Mouse (Mus musculus) heart, adult 8-10 months (tissue): ENCODE measurements around the gene Ubxn1. TPM values are rescaled to one million over a fixed set of nuclear protein-coding genes. Genes with fewer than 3 reads are reported as not detected.

Source experiments
- DNase-seq: peaks from one replicate; pipeline ENCODE4 v3.0.0; 2022; ENCODE audit warnings: low spot score
- microRNA-seq: library from miRNA; unstranded; fragments of <30 nt; microRNA quantifications from one replicate; pipeline ENCODE4 v1.2.0, GENCODE M21; 2022
- total RNA-seq, 4 experiments: library from RNA; stranded (reverse); gene quantifications; 2 replicates each; pipeline ENCODE4 v1.2.4; 2022

Gene Ubxn1
- total RNA-seq, 4 experiments from 2014 or later: 122 to 127 (median 125) TPM

DNA sequence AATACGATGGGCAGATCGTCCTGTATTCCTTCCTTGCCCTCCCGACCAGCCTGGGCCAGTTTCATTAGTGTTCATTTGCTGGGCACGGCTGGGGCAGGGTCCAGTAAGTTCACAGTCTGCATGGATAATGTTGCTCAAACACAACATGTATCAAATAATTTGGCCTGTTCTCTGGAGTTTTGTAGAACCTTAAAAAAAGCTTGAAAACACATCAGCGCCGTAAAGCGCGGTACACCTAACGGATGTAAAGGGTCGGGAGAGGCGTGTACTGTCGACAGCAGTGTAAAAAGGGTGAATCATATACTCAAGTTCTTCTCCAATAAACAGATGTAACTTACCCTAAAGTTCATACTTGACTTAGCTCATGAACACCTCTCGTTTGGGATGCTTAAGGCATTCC is 27.3 kb downstream of the Ubxn1 start:
- DNase-seq: no peak

DNA sequence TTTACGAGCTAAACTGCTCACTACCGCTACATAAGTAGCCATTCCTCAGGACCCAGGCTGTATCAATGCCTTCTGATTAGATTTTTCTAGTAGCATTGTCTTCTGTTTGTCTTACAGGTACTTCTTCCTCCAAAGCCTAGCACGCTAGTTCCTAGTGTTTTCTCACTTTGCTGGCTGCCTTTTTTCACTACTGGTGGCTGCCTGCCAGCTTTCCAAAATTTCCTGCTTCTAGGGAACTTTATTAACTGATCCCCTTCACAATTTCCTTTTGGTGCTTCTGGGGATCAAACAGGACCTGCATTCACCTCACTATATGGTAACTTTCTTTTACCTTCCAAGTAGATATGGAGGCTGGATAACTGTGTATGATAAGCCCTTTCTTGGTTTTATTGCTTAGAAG is 27.8 kb downstream of the Ubxn1 start:
- no peak for DNase-seq

DNA sequence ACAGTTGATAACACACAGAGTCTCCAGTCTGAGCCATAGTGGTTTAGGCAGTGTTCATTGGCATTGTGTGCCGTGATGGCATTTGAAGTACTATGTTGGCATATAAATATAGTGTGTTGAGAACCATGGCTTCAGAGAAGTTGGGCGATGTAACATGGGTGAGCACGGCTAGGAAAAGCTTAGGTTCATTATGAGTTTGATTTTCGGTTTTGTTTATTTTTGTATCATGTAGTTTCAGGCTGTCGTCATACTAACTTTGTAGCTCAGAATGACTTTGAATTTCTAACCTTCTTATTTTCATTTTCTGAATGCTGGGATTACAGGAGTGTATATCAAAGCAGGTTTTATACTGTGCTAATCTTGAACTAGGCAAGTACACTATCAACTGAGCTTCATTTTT is 32.1 kb downstream of the Ubxn1 start:
- DNase-seq: no peak

DNA sequence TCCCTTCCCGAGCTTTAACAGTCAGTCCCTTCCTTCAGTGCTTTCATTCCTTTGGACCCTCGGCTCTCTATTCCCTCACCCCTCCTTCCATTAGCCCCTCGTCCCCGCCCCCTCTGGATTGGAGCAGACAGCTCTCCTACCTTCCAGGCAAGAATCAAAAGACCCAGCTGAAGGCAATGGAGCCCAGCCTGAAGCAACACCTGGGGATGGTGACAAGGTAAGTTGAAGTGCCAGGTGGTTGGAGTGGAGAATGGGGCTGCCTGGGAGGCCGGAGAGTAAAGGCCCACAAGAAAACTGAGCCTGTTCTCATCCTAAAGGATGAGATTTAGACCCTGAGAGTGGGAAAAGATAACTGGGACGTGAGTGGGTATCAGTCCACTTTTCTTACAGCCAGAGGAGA is 37.2 kb downstream of the Ubxn1 start:
- no peak for DNase-seq

GRCm38 (mm10) chr19:8911810-8912209 is 40.5 kb downstream of the Ubxn1 start:
- no peak for DNase-seq

DNA sequence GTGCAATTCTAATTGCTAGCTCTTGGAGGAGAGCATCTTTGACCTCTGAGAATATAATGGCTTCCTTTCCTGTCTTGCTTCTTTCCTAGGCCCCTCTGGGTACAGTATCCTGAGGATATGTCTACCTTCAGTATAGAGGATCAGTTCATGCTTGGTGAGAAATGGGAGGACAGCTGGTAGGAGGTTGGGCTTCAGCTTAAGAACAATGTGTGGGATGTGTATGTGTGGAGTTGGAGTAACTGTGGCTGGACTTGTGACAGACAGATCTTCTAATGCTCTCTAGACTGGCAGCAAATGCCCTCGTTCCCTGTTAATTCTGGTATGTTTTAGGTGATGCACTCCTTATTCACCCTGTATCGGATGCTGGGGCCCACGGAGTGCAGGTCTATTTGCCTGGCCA is 42.9 kb downstream of the Ubxn1 start:
- no peak for DNase-seq

DNA sequence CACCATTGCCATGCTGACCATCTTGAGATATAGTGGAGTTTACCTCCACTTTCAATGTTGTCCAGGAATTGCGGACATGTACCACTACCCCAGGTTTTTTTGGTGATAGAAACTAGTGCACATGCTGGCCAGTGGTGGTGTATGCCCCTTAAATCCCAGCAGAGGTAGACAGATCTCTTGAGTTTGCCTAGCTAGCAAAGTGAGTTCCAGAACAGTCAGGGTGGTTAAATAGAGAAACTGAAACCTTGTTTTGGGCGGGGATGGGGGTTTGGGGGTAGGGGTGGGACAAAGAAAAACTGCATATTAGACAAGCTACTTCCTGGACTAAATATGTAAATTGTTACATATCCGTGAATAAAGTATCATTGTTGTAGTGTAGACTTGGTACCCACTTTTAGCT is 47.7 kb downstream of the Ubxn1 start:
- DNase-seq: no peak

- DNase-seq: no peak
These were observed 48.4 kb downstream of the Ubxn1 start for GRCm38 (mm10) chr19:8919684-8920072.

DNA sequence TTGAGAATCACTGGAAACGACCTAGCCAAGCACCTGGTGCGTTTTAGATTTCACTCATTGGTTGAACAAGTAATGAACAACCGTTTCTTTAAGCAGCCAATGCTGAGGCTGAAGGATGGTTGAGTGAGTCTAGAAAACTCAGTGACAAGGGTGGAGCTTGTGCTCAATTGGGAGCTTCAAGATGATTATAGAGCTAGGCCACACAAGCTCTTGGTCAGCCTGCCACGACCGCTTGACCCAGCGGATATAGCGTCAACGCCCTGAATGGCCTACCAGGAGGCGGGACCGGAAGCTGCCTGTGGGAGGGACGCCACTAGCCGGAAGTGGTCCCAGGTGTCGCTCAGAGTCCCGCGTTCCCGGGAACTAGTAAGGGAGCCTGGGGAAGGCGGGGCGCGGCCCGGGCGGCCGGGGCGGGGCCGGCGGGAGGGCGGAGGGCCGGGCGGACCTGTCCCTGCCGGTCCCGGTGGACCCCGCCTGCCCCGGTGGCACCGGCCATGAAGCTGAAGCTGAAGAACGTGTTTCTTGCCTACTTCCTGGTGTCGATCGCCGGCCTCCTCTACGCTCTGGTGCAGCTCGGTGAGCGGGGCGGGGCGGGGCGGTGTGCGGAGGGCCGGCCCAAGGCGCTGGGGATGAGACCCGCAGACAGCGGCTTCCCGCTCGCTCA is 48.9 kb downstream of the Ubxn1 start, which contains the start of gene B3gat3:
Gene B3gat3 (plus strand): TSS at position 302 of the 664 bp plus-strand sequence.
- peak; percentile 98 for DNase-seq

- no peak for DNase-seq
These were observed 49.6 kb downstream of the Ubxn1 start for GRCm38 (mm10) chr19:8920836-8921291.

- DNase-seq: no peak
These were observed 50.4 kb downstream of the Ubxn1 start for GRCm38 (mm10) chr19:8921741-8922140.

Small RNA genes within 50 kb of the gene (microRNA-seq; reads per million reads assigned to microRNA genes)
- not detected for gene Mir5136

Other genes with a start within 250 kb of the Ubxn1 start
- gene Chrm1, start 207.7 kb upstream of the Ubxn1 start, total RNA-seq: under 1 TPM in 2 of 4 experiments, not detected in 2; 0.09 TPM
- gene Slc3a2, start 148.1 kb upstream of the Ubxn1 start, total RNA-seq: 10 to 100 TPM; 39.5 to 43.6 (median 41.9) TPM
- gene Wdr74, start 135.7 kb upstream of the Ubxn1 start, total RNA-seq: 10 to 100 TPM; 16.1 to 19.6 (median 17.5) TPM
- gene 1700092M07Rik, start 130.8 kb upstream of the Ubxn1 start, total RNA-seq: not detected
- 10 to 100 TPM; 20.9 to 27.3 (median 25.4) TPM for gene Stx5a, start 130.1 kb upstream of the Ubxn1 start, total RNA-seq
- 10 to 100 TPM; 30.3 to 42.0 (median 33.7) TPM for gene Nxf1, start 114.4 kb upstream of the Ubxn1 start, total RNA-seq
- 100 to 1,000 TPM; 111 to 137 (median 125) TPM for gene Tmem223, start 100.5 kb upstream of the Ubxn1 start, total RNA-seq
- gene Tmem179b, start 97.0 kb upstream of the Ubxn1 start, total RNA-seq: 10 to 100 TPM; 18.2 to 21.5 (median 19.5) TPM
- gene Taf6l, start 85.1 kb upstream of the Ubxn1 start, total RNA-seq: 1 to 10 TPM; 5.4 to 9.0 (median 7.7) TPM
- gene Polr2g, start 72.9 kb upstream of the Ubxn1 start, total RNA-seq: 10 to 100 TPM; 52.1 to 60.7 (median 55.4) TPM
- 1 to 10 TPM; 1.2 to 2.5 (median 1.5) TPM for gene Zbtb3, start 68.9 kb upstream of the Ubxn1 start, total RNA-seq
- 10 to 100 TPM; 13.7 to 16.4 (median 14.9) TPM for gene Ttc9c, start 52.2 kb upstream of the Ubxn1 start, total RNA-seq
- gene Hnrnpul2, start 51.5 kb upstream of the Ubxn1 start, total RNA-seq: 10 to 100 TPM; 46.0 to 48.9 (median 46.9) TPM
- under 1 TPM in 1 of 4 experiments, not detected in 3; 0.53 TPM for gene AC129217.1, start 41.7 kb upstream of the Ubxn1 start, total RNA-seq
- gene Bscl2, start 34.0 kb upstream of the Ubxn1 start, total RNA-seq: 10 to 100 TPM; 21.2 to 28.1 (median 24.2) TPM
- gene Gng3, start 32.3 kb upstream of the Ubxn1 start, total RNA-seq: under 1 TPM in 1 of 4 experiments, not detected in 3; 0.22 TPM
- gene Lrrn4cl, start 20.7 kb upstream of the Ubxn1 start, total RNA-seq: 1 to 10 TPM; 3.4 to 4.7 (median 3.9) TPM
- 10 to 100 TPM; 47.8 to 65.1 (median 52.0) TPM for gene Uqcc3, start 9.4 kb downstream of the Ubxn1 start, total RNA-seq
- 1 to 10 TPM; 1.8 to 6.1 (median 4.4) TPM for gene Lbhd1, start 12.2 kb downstream of the Ubxn1 start, total RNA-seq
- gene Gm49403, start 12.4 kb downstream of the Ubxn1 start, total RNA-seq: not detected
- gene 1810009A15Rik, start 17.4 kb downstream of the Ubxn1 start, total RNA-seq: 10 to 100 TPM; 11.8 to 29.9 (median 21.1) TPM
- gene Gm49416, start 17.4 kb downstream of the Ubxn1 start, total RNA-seq: 1 to 10 TPM; 3.6 to 5.3 (median 4.6) TPM
- gene Ints5, start 21.5 kb downstream of the Ubxn1 start, total RNA-seq: 10 to 100 TPM; 11.0 to 12.0 (median 11.2) TPM
- gene Ganab, start 26.6 kb downstream of the Ubxn1 start, total RNA-seq: 10 to 100 TPM; 45.5 to 49.6 (median 47.2) TPM
- 10 to 100 TPM; 39.3 to 41.5 (median 40.6) TPM for gene B3gat3, start 48.9 kb downstream of the Ubxn1 start, total RNA-seq
- gene Rom1, start 57.9 kb downstream of the Ubxn1 start, total RNA-seq: 10 to 100 TPM; 22.0 to 37.5 (median 28.1) TPM
- 1 to 10 TPM; 7.2 to 9.1 (median 7.5) TPM for gene Eml3, start 58.1 kb downstream of the Ubxn1 start, total RNA-seq
- 10 to 100 TPM; 28.2 to 33.7 (median 30.4) TPM for gene Mta2, start 70.4 kb downstream of the Ubxn1 start, total RNA-seq
- 10 to 100 TPM in 1 of 4 experiments, 1 to 10 TPM in 3; 8.1 to 10.3 (median 8.6) TPM for gene Tut1, start 82.4 kb downstream of the Ubxn1 start, total RNA-seq
- 100 to 1,000 TPM; 209 to 232 (median 227) TPM for gene Eef1g, start 95.5 kb downstream of the Ubxn1 start, total RNA-seq
- 100 to 1,000 TPM; 332 to 446 (median 375) TPM for gene Ahnak, start 117.8 kb downstream of the Ubxn1 start, total RNA-seq
- 10 to 100 TPM in 1 of 4 experiments, not detected in 3; 44.8 TPM for gene Scgb1a1, start 216.5 kb downstream of the Ubxn1 start, total RNA-seq